Mouse (Mus musculus) MEL (cell line): ENCODE data around the gene Scn8a.

ENCODE experiments used
- BHLHE40 ChIP-seq: IDR thresholded peaks from 2 replicates; pipeline ENCODE4 v1.6.1; 2012; ENCODE audit warnings: low read depth, mild to moderate bottlenecking, inconsistent platforms, low read length, improper control_type of control experiment, borderline replicate concordance
- CTCF ChIP-seq, 3 experiments: IDR thresholded peaks in 2 of 3; conservative IDR thresholded peaks in 1 of 3; 2 replicates each; pipeline ENCODE4 v1.5.1; 2011 to 2012; ENCODE audit warnings: low read length in 3 of 3, low read depth in 2 of 3, mild to moderate bottlenecking in 2 of 3, improper control_type of control experiment in 1 of 3, inconsistent platforms in 1 of 3, mixed read lengths in 1 of 3, moderate library complexity in 1 of 3; ENCODE audit not compliant: control insufficient read depth in 1 of 3, insufficient read depth in 1 of 3, poor library complexity in 1 of 3, severe bottlenecking in 1 of 3
- GATA1 ChIP-seq: IDR thresholded peaks from 2 replicates; pipeline ENCODE4 v1.6.1; 2011; ENCODE audit warnings: low read depth, low read length, improper control_type of control experiment
- RCOR1 ChIP-seq: IDR thresholded peaks from 2 replicates; pipeline ENCODE4 v1.6.1; 2012; ENCODE audit warnings: low read depth, mild to moderate bottlenecking, inconsistent platforms, low read length, improper control_type of control experiment
- SMC3 ChIP-seq: IDR thresholded peaks from 2 replicates; pipeline ENCODE4 v1.6.1; 2011; ENCODE audit warnings: low read depth, low read length, improper control_type of control experiment
- ZNF384 ChIP-seq: IDR thresholded peaks from 2 replicates; pipeline ENCODE4 v1.6.1; 2012; ENCODE audit warnings: low read depth, mild to moderate bottlenecking, inconsistent platforms, low read length, improper control_type of control experiment

DNA sequence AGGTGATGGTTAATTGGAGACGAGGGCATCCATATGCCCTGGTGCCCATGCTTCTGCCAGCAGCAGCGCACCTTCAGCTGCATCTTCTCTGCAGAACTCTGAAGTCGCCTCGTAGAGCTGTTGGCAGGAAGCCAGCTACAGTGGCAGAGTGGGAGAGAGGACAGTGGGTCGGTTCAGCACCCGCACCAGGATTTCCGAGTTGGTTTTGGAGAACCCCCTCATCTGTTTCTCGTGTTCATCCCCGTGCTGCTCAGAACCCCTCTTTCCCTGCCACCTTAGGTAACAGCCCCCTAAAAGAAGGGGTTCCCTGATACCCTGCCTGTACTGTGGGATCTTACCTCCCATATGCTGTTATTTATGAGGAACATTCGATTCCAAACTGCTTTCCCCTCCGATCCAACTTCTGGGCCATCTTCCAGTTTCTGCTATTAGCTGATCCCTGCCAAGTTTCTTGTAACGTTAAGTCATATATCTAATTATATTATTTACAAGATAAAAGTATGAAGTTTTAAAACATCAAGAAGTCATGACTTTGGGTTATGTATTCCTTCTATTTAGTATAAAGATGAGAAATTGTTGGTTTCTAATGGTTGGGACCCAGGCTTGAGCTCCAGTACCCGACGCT, 138.8 kb downstream of the Scn8a start:
- TF ChIP-seq CTCF (IDR thresholded peaks at IDR 0.05 in 2 of 3, conservative IDR thresholded peaks at IDR 0.05 in 1 of 3; ENCODE audit: control insufficient read depth in 1 of 3, insufficient read depth in 1 of 3, low read depth in 2 of 3, low read length in 3 of 3, poor library complexity in 1 of 3, severe bottlenecking in 1 of 3) = no peak
- TF ChIP-seq GATA1 = no peak
- no peak for TF ChIP-seq RCOR1
- no peak for TF ChIP-seq BHLHE40
- TF ChIP-seq SMC3 = no peak
- no peak for TF ChIP-seq ZNF384
